Mouse (Mus musculus) spleen, embryonic (tissue): ENCODE measurements around the gene Gbgt1.
"Not testable (repeated sequence)": the region's sequence is repeated elsewhere in the genome, so short reads cannot be mapped to it uniquely, and the experiment has no call there.

Source experiments
- CTCF ChIA-PET: fragments of 350-600 bp; sonication (Branson Sonifier 250); formaldehyde crosslinking; loops from one replicate; lab custom pipeline; 2022; lab: Charles Lee

The Gbgt1 gene

DNA sequence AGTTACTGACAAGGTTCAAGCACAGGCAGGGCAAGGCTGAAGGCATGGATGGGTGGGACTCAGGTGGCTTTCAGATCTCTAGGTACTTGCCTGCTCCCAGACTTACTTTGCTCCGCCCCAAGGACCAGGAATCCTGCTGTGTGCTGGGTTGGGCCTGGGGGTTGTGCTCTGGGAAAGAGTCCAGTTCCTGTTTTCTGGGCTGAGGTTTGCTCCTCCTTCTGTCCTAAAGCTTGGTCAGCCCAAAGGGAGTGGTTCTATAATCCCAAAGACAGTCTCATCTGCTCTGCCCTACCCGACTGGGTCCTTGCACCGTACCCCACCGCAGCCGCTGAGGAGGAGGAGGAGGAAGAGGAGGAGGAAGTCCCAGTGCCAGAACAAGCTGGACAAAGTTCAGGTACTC lies at the start of gene Gbgt1:
Gbgt1 (plus strand) TSS at position 221 of the 400 bp plus-strand sequence.
- CTCF ChIA-PET: no interaction called here

GRCm38 (mm10) chr2:28447315-28447670 lies 49.4 kb upstream of the Gbgt1 start:
- CTCF ChIA-PET: interaction anchor here (0.7 kb wide), 1 partner anchor 95 kb away, joined by 4 read pairs; no protein-coding TSS in a partner anchor

DNA sequence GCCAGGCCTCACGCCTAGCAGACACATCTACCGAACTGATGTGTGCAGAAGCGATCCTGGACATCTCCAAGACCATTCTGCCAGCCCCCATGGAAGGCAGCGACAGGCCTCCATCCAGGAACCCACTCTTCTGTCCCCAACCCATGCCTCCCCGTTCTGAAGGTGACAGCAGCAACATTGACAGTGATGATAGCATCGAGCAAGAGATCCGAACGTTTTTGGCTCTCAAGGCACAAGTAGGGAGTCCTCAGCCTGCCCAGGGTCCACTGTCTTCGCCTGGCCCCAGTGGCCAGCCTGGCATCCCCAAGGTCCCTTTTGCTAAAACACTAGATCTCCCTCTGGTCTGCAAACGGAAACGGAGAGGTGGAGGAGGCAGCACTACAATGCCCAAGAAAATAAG lies 45.0 kb upstream of the Gbgt1 start:
- CTCF ChIA-PET: no interaction called here

DNA sequence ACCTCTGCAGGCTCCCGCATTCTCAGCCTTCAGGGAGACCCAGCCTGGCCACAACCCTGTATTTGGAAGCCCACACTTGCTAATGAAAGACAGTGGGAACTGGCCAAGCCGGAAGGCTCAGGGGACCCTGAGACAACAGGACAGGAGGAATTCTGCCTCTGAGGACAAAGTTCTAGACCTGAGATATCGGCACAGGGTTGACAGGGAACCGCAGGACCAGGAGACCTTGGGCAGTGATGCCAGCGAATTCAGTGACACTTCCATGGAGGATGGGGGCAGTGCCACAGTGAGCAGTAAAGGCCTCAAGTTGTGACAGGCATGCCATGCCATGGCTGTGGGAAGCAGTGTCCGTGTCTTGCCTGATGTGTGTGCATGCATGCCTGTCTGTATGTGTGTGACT lies 43.2 kb upstream of the Gbgt1 start:
- CTCF ChIA-PET: no interaction called here

- CTCF ChIA-PET: no interaction called here
These were observed 40.1 kb upstream of the Gbgt1 start for GRCm38 (mm10) chr2:28456616-28457015.

GRCm38 (mm10) chr2:28463919-28464318 lies 32.8 kb upstream of the Gbgt1 start:
- CTCF ChIA-PET: interaction anchor here (0.6 to 0.7 kb wide), 2 partner anchors 176 to 436 kb away, joined by 3 to 4 read pairs; no protein-coding TSS in a partner anchor

DNA sequence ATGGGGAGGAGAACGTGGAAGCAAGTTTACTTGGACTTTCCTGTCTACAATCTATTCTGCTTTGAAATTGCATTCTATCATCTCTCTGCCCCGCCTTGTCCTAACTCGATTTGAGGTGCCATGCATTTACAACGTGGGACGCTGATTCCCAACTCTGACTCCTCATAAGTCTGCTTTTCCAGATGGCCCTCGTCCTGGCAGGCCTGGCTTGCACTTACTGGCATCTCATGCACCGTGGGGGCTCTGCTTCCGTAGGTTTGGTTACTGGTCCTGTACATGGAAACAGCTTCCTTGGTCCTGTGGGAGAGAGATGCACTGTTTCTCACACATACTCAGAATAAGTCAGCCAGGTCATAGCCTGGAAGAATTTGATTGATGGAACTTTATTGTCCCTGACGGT lies 31.8 kb upstream of the Gbgt1 start:
- CTCF ChIA-PET: no interaction called here

DNA sequence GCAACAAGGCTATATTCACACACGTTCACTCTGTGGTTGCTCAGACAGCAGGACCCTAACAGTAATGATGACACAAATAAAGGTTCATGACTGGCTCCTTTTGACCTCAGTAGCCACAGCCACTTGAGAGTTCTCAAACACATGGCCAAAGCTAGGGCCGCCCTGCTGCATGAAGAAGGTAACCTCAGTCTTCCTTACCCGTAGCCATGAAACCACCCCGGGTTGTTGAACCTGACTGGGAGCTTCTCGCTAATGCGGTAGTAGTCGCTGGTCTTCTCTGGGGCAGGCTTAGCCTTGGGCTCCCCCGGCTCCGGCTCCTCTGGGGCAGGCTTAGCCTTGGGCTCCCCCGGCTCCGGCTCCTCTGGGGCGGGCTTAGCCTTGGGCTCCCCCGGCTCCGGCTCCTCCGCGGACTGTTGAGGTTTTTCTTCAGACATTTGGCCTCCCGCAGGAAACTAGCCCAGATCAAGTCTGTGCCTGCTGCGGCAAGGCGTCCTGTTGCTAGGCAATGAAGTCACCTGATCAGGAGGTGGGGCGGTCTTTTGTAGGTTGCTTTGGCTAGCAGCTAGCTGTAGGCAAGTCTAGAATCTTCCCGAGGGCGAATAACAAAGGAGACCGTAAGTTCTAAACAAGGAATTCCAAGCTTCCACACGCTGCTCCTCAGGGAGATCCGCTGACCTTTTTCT lies 30.7 kb upstream of the Gbgt1 start, which contains the start of gene 1700007K13Rik:
1700007K13Rik (minus strand) TSS at position 497 of the 683 bp plus-strand sequence.
- CTCF ChIA-PET: no interaction called here

DNA sequence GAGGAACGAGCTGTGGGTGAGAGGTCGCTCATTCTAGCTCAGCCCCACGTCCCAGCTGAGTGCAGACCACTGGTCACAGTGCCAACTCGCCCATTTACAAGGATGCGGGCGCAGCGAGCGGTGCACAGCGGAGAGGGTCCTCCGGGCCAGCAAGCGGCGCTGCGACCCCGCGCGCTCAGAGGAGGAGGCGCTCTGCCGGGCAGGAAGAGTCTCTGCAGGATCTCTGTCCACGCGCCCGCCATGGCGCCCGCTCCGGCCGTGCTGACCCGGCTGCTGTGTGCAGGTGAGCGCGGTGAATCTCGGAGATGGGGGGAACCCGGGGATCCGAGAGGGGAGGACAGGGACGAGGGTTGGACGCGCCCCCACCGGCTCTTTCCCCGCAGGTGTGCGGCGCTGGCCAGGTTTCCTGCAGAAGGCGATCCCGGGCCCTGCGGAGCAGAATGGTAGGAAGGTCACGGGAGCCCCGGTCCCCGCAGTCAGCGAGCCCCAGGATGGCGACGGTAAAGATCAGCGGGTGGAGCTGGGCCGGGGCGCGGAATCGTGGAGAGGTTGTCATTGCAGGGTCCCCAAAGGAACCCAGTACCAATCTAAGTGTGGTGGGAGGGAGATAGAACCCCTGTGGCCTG lies 28.7 kb upstream of the Gbgt1 start, which contains the start of gene Mrps2:
Mrps2 (plus strand) TSS at position 207 of the 626 bp plus-strand sequence.
- CTCF ChIA-PET: interaction anchor here (0.6 to 0.7 kb wide), 3 partner anchors 8 to 37 kb away, joined by 3 to 4 read pairs (median 3); no protein-coding TSS in a partner anchor

GRCm38 (mm10) chr2:28468486-28469225 lies 28.0 kb upstream of the Gbgt1 start:
- CTCF ChIA-PET: interaction anchor here (0.6 kb wide), 1 partner anchor 30 kb away, joined by 3 read pairs; no protein-coding TSS in a partner anchor

DNA sequence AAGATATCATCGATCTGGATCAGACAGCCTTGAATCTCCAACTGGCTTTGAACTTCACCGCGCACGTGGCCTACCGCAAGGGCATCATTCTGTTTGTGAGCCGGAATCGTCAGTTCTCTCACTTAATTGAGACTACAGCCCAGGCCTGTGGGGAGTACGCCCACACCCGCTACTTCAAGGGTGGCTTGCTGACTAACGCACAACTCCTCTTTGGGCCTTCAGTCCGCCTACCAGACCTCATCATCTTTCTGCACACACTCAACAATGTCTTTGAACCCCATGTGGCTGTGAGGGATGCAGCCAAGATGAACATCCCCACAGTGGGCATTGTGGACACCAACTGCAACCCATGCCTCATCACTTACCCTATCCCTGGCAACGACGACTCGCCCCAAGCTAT lies 27.2 kb upstream of the Gbgt1 start:
- CTCF ChIA-PET: no interaction called here

- CTCF ChIA-PET: no interaction called here
These were observed 26.1 kb upstream of the Gbgt1 start for GRCm38 (mm10) chr2:28470591-28470990.

- CTCF ChIA-PET: not testable (repeated sequence)
These were observed 24.7 kb upstream of the Gbgt1 start for GRCm38 (mm10) chr2:28472011-28472410.

DNA sequence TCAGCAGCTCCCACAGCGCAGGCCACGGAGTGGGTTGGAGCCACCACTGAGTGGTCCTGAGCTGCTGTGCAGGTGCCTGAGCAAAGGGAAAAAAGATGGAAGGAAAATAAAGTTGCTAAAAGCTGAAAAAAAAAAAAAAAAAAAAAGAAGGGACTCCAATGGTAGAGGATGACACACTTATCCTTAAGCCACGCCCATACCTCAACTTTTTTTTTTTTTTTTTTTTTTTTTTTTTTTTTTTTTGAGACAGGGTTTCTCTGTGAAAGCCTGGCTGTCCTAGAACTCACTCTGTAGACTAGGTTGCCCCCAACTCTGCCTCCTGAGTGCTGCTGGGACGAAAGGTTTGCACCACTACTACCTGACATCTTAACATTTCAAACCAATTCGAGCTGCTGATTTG lies 18.7 kb upstream of the Gbgt1 start:
- CTCF ChIA-PET: interaction anchor here (0.7 kb wide), 1 partner anchor 83 kb away, joined by 15 read pairs; no protein-coding TSS in a partner anchor

GRCm38 (mm10) chr2:28479208-28480204 lies 17.2 kb upstream of the Gbgt1 start:
- CTCF ChIA-PET: no interaction called here

DNA sequence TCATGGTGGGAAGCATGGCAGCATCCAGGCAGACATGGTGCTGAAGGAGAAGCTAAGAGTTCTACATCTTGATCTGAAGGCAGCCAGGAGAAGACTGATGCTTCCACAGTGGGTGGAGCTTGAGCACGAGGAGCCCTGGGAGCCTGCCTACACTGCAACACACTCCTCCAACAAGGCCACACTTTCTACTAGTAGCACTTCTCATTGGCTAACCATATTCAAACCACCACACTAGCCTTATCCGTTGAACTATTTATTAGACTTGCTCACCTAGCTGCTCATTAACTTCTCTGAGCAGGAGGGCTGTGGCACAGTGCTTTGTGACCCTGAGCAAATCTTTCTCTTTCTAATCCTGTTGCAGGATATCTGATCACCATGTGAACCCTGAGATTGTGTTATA lies 12.8 kb upstream of the Gbgt1 start:
- CTCF ChIA-PET: no interaction called here

- CTCF ChIA-PET: interaction anchor here (0.6 kb wide), 1 partner anchor 9 kb away, joined by 3 read pairs; no protein-coding TSS in a partner anchor
These were observed 2.2 kb upstream of the Gbgt1 start for GRCm38 (mm10) chr2:28494521-28494920.

DNA sequence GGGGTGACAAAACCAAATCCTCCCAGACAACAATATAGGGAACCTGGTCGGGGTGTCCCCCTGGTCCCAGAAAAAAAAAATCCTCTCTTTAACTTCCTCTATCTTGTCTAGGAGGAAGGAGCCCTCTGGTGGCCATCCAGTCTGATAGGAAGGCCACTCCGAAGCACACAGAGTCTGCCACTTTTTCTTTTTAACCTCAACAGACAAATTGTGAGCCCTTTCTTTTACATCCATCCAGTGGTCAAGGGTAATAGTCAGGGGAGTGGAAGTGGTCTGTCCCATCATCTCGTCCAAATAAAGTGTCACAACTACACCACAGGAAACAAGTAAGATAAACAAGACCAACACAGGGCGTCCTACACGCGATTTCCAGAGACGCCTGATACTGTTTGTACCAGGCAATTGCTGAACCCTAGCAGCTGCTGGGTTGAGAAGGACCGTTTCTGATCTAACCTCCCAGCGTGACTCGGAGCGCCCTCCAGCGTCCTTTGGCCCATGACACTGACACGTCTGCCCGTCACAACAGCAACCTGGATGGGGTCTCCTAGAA lies 1.4 kb upstream of the Gbgt1 start:
- CTCF ChIA-PET: no interaction called here

- CTCF ChIA-PET: no interaction called here
These were observed 693 bp upstream of the Gbgt1 start for GRCm38 (mm10) chr2:28495801-28496595.

GRCm38 (mm10) chr2:28497561-28497960 lies 870 bp downstream of the Gbgt1 start:
- CTCF ChIA-PET: no interaction called here
